Mouse (Mus musculus) megakaryocyte, embryonic 14.5 days (primary cell): ENCODE data around the gene Spta1.

ENCODE experiments used
- FLI1 ChIP-seq: IDR thresholded peaks from 2 replicates; pipeline ENCODE4 v1.6.1; 2012; ENCODE audit warnings: low read length, inconsistent platforms, mixed read lengths
- GATA1 ChIP-seq: IDR thresholded peaks from 3 replicates; pipeline ENCODE4 v1.6.1; 2012; ENCODE audit warnings: mixed read lengths, low read length, inconsistent platforms, borderline replicate concordance

DNA sequence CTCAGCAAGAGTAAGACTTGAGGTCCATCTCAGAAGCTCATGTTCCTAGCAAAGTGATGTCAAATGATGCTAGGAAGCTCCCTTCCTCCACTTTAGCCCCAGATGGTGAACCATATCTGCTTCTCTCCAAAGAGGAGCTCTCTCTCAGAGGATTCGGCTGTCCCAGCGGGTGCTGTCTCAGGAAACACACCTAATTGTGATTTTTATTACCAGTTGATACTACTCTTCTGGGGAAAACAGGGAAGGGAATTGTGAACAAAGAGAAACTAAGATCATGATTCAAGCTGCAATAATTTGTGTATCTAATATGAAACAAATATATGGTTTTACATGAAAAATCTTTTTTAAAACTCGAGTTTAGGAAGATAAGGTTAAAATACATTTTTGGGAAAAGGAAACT, 79.4 kb downstream of the Spta1 start, which contains the start of gene Olfr419:
- TF ChIP-seq GATA1 (no peak), FLI1 (no peak)
